Mouse (Mus musculus) kidney, embryonic 14.5 days (tissue): ENCODE measurements at regions not wholly inside any gene's neighbourhood (a gene's known extent, or its start where the extent isn't known, plus 50 kb on each side); places are given as distances from the start of the nearest gene placed in this dataset.

ENCODE experiments used
- ATAC-seq: fragments of 200-750 bp; cut with Nextera tagmentation; 2 replicates; pipeline ENCODE4 v1.8.0; 2017; ENCODE audit warnings: moderate number of reproducible peaks, mild to moderate bottlenecking, moderate TSS enrichment, moderate library complexity; ENCODE audit not compliant: low FRiP score, low TSS enrichment
- H3K27ac ChIP-seq: fragments of 300-500 bp; sonication (generic); 2 replicates; pipeline ENCODE4 v1.5.1; 2014; ENCODE audit warnings: low read depth, mild to moderate bottlenecking, low read length, moderate library complexity, mixed read lengths
- H3K27me3 ChIP-seq: fragments of 300-500 bp; sonication (generic); 2 replicates; pipeline ENCODE4 v1.6.1; 2014; ENCODE audit warnings: mild to moderate bottlenecking, low read length; ENCODE audit not compliant: control insufficient read depth, insufficient read depth
- H3K36me3 ChIP-seq: fragments of 300-500 bp; sonication (generic); 2 replicates; pipeline ENCODE4 v1.6.1; 2014; ENCODE audit warnings: low read length, mixed read lengths; ENCODE audit not compliant: control insufficient read depth, insufficient read depth
- H3K4me1 ChIP-seq: fragments of 300-500 bp; sonication (generic); 2 replicates; pipeline ENCODE4 v1.6.1; 2014; ENCODE audit warnings: low read length, mixed read lengths; ENCODE audit not compliant: control insufficient read depth, insufficient read depth
- H3K4me2 ChIP-seq: fragments of 300-500 bp; sonication (generic); replicated peaks from 2 replicates; pipeline ENCODE4 v1.6.1; 2014; ENCODE audit warnings: low read depth, mild to moderate bottlenecking, low read length
- H3K4me3 ChIP-seq: fragments of 300-500 bp; sonication (generic); 2 replicates; pipeline ENCODE4 v1.5.1; 2014; ENCODE audit warnings: mild to moderate bottlenecking, low read length
- H3K9ac ChIP-seq: fragments of 300-500 bp; sonication (generic); 2 replicates; pipeline ENCODE4 v1.6.1; 2014; ENCODE audit warnings: low read depth, mild to moderate bottlenecking, low read length, moderate library complexity
- H3K9me3 ChIP-seq: fragments of 300-500 bp; sonication (generic); 2 replicates; pipeline ENCODE4 v1.6.1; 2016; ENCODE audit warnings: low read length; ENCODE audit not compliant: control insufficient read depth
- whole genome bisulfite sequencing: fragments of 180-500 bp; shearing (Covaris S2); extraction: QIAGEN DNeasy Blood & Tissue Kit; methylation state at CpG from one replicate; pipeline ENCODE4 v1.1.7; 2014; 5-methylcytosine and 5-hydroxymethylcytosine counted together

- H3K27me3 ChIP-seq, result no peaks in the 10 kb centered on the region
- 88% methylated on average over 3 of the region's 3 CpGs for WGBS
These were observed 2644.0 kb downstream of the Gm37988 start for GRCm38 (mm10) chr1:7451660-7452155.

DNA sequence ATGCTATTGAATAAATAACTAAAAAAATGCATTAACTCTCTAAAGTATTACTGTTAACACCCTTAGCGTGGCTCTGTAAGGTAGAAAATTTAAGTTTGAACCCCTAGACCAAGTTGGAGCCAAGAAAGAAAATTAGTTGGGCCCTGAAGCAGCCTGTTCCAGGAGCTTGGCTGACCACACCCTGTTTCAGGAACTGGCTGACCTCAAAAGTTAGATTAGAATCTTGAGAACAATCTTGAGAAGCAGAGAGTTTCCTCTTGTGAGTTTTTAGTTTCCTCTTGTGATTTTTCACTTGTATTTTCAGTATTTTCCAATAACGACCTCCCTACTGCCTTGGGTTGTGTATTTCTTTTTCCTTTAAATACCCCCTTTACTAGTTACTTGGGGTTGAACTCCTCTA is 2647.2 kb downstream of the Gm37988 start:
- Histone ChIP-seq H3K9me3 (no peaks in the 10 kb centered on the region), H3K4me3 (no peak overlapping the region), H3K4me1 (no peaks in the 10 kb centered on the region), H3K27me3 (no peaks in the 10 kb centered on the region), H3K27ac (no peak overlapping the region), H3K36me3 (no peaks in the 10 kb centered on the region), H3K4me2 (no peak overlapping the region), H3K9ac (no peak overlapping the region)
- WGBS, result 72% methylated on average over 2 of the region's 2 CpGs
- no peak for ATAC-seq

More at GRCm38 (mm10) chr1:7451660-7452155, 2644.0 kb downstream of the Gm37988 start:
- Histone ChIP-seq H3K27ac (no peak overlapping the region), H3K4me3 (no peak overlapping the region), H3K9me3 (no peaks in the 10 kb centered on the region), H3K4me1 (no peaks in the 10 kb centered on the region), H3K9ac (no peak overlapping the region), H3K36me3 (no peaks in the 10 kb centered on the region), H3K4me2 (no peak overlapping the region)
- ATAC-seq, result no peak

DNA sequence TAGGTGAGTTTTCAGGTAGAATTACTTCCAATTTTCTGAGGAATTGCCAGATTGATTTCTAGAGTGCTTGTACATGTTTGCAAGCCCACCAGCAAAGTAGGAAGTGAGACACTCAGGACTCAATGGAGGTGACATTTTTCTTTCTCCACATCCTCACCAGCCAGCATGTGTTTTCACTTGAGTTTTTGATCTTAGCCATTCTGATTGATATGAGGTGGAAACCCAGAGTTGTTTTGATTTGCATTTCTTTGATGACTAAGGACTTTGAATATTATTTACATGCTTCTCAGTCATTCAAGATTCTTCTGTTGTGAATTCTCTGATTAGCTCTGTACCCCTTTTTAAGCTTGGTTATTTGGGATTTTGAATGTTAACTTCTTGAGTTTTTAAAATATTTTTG is 2650.2 kb downstream of the Gm37988 start:
- no peak overlapping the region for H3K27ac ChIP-seq
- H3K36me3 ChIP-seq, result no peaks in the 10 kb centered on the region
- H3K27me3 ChIP-seq, result no peaks in the 10 kb centered on the region
- ATAC-seq, result no peak
- no peak overlapping the region for H3K9ac ChIP-seq
- no peak overlapping the region for H3K4me2 ChIP-seq
- no peaks in the 10 kb centered on the region for H3K4me1 ChIP-seq
- H3K9me3 ChIP-seq, result no peaks in the 10 kb centered on the region
- H3K4me3 ChIP-seq, result no peak overlapping the region

DNA sequence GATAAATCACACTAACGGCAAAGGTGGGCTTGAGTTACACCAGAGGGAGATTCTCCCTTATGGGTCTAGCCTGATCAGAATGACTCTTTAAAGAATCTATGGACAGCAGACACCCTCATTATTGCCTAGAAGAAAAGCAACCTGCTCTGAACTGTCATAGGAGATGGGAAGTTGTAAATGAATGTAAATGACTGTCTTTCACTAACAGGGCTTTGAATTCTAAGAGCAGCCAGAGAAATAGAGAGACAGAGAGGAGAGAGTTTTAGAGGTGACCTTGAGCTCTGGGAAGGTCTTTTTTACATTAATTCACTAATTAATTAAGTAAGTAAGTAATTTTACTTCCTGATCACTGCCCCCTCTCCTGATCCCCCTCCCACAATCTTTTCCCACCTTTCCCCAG is 2686.4 kb downstream of the Gm37988 start:
- Histone ChIP-seq H3K4me3 (no peak overlapping the region), H3K27me3 (no peaks in the 10 kb centered on the region), H3K9me3 (no peaks in the 10 kb centered on the region), H3K4me1 (no peaks in the 10 kb centered on the region), H3K9ac (no peak overlapping the region), H3K4me2 (no peak overlapping the region), H3K36me3 (no peaks in the 10 kb centered on the region), H3K27ac (no peak overlapping the region)
- ATAC-seq, result no peak
- 60% methylated on average over 1 of the region's 1 CpGs for WGBS

- Histone ChIP-seq H3K4me2 (no peak overlapping the region), H3K27me3 (no peaks in the 10 kb centered on the region), H3K4me1 (no peaks in the 10 kb centered on the region), H3K9me3 (no peaks in the 10 kb centered on the region), H3K4me3 (no peak overlapping the region), H3K36me3 (no peaks in the 10 kb centered on the region), H3K9ac (no peak overlapping the region), H3K27ac (no peak overlapping the region)
- no peak for ATAC-seq
- 52% methylated on average over 6 of the region's 6 CpGs for WGBS
These were observed 2691.3 kb downstream of the Gm37988 start for GRCm38 (mm10) chr1:7499042-7499441.

DNA sequence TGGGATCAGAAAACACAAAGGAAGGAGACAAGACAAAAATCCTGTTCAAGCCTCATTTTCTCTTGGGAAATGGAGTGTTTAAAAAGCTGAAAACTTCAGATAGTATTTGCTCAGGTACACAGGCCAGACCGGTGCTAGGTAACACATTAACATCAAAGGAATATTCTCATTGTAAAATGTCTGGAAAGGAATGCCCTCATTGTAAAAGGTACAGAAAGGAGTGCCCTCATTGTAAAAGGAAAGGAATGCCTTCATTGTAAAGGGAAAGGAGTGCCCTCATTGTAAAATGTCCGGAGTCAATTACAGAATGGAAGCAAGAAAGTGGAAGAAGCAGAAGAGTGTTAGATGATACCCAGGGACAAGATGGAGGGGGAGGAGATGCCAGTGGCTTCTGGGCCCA is 2694.7 kb downstream of the Gm37988 start:
- WGBS, result 61% methylated on average over 2 of the region's 2 CpGs
- no peak for ATAC-seq
- no peak overlapping the region for H3K9ac ChIP-seq
- no peak overlapping the region for H3K4me3 ChIP-seq
- no peak overlapping the region for H3K27ac ChIP-seq
- no peaks in the 10 kb centered on the region for H3K9me3 ChIP-seq
- H3K4me1 ChIP-seq, result no peaks in the 10 kb centered on the region
- no peak overlapping the region for H3K4me2 ChIP-seq
- H3K36me3 ChIP-seq, result no peaks in the 10 kb centered on the region
- H3K27me3 ChIP-seq, result no peaks in the 10 kb centered on the region

- no peak for ATAC-seq
- no peak overlapping the region for H3K4me2 ChIP-seq
- WGBS, result 68% methylated on average over 8 of the region's 8 CpGs
- H3K4me3 ChIP-seq, result no peak overlapping the region
- H3K27ac ChIP-seq, result no peak overlapping the region
- H3K36me3 ChIP-seq, result no peaks in the 10 kb centered on the region
- H3K27me3 ChIP-seq, result no peaks in the 10 kb centered on the region
- no peak overlapping the region for H3K9ac ChIP-seq
- H3K9me3 ChIP-seq, result no peaks in the 10 kb centered on the region
- H3K4me1 ChIP-seq, result no peaks in the 10 kb centered on the region
These were observed 2711.1 kb downstream of the Gm37988 start for GRCm38 (mm10) chr1:7518791-7519190.

- Histone ChIP-seq H3K4me3 (no peak overlapping the region), H3K27me3 (no peaks in the 10 kb centered on the region), H3K9ac (no peak overlapping the region), H3K36me3 (no peaks in the 10 kb centered on the region), H3K4me1 (no peaks in the 10 kb centered on the region), H3K9me3 (no peaks in the 10 kb centered on the region), H3K27ac (no peak overlapping the region), H3K4me2 (no peak overlapping the region)
- ATAC-seq, result no peak
These were observed 2725.8 kb downstream of the Gm37988 start for GRCm38 (mm10) chr1:7533506-7533905.

GRCm38 (mm10) chr1:7535191-7535590 is 2727.5 kb downstream of the Gm37988 start:
- ATAC-seq, result no peak
- no peaks in the 10 kb centered on the region for H3K9me3 ChIP-seq
- H3K9ac ChIP-seq, result no peak overlapping the region
- no peaks in the 10 kb centered on the region for H3K4me1 ChIP-seq
- no peak overlapping the region for H3K4me2 ChIP-seq
- H3K27ac ChIP-seq, result no peak overlapping the region
- no peaks in the 10 kb centered on the region for H3K36me3 ChIP-seq
- no peaks in the 10 kb centered on the region for H3K27me3 ChIP-seq
- H3K4me3 ChIP-seq, result no peak overlapping the region

GRCm38 (mm10) chr1:7543492-7543891 is 2735.8 kb downstream of the Gm37988 start:
- H3K36me3 ChIP-seq, result no peaks in the 10 kb centered on the region
- no peak overlapping the region for H3K9ac ChIP-seq
- no peaks in the 10 kb centered on the region for H3K27me3 ChIP-seq
- no peak for ATAC-seq
- 24% methylated on average over 2 of the region's 2 CpGs for WGBS
- H3K4me2 ChIP-seq, result no peak overlapping the region
- no peak overlapping the region for H3K4me3 ChIP-seq
- no peak overlapping the region for H3K27ac ChIP-seq
- H3K9me3 ChIP-seq, result no peaks in the 10 kb centered on the region
- no peaks in the 10 kb centered on the region for H3K4me1 ChIP-seq
